Mouse (Mus musculus) CH12.LX (cell line): ENCODE data around the gene Spdef.

Experiments used
- CTCF ChIP-seq, 2 experiments: IDR thresholded peaks in 1 of 2; conservative IDR thresholded peaks in 1 of 2; 2 replicates each; pipeline ENCODE4 v1.5.1; 2011 to 2012; ENCODE audit warnings: low read depth in 2 of 2, low read length in 2 of 2, improper control_type of control experiment in 1 of 2, inconsistent platforms in 1 of 2, mild to moderate bottlenecking in 1 of 2, moderate library complexity in 1 of 2
- ELF1 ChIP-seq: IDR thresholded peaks from 2 replicates; pipeline ENCODE4 v1.6.1; 2014; ENCODE audit warnings: low read depth, mild to moderate bottlenecking, inconsistent platforms, low read length, improper control_type of control experiment
- MAX ChIP-seq: IDR thresholded peaks from 2 replicates; pipeline ENCODE4 v1.6.1; 2011; ENCODE audit warnings: low read length, improper control_type of control experiment

DNA sequence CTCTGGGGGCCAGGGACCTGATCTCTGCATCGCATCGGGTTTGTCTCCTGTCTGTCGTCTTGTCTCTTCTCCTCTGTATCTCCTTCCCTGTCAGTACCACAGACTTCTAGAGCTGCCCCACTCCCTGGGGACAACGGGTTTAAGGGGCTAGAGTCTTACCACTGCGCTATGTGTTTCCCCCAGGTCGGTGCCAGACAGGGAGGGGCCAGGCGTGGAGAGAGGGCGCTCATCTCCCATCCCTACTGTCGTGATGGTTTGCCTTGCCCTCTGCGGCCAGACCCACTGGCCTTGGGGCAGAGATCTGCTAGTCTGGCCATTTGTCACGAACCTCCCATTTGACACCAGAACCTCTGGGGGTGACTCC, 43.2 kb downstream of the Spdef start:
- no peak for TF ChIP-seq CTCF (conservative IDR thresholded peaks at IDR 0.05 in 1 of 2, IDR thresholded peaks at IDR 0.05 in 1 of 2; ENCODE audit: low read depth in 2 of 2, low read length in 2 of 2)
- no peak for TF ChIP-seq MAX
- TF ChIP-seq ELF1: no peak
